Mouse (Mus musculus) heart, postnatal 0 days (tissue): ENCODE results near the gene Il17re.

Experiments used
- CTCF ChIP-seq: IDR thresholded peaks from 2 replicates; pipeline ENCODE4 v1.5.1; 2016; ENCODE audit warnings: antibody characterized with exemption, control low read depth, low read depth
- EP300 ChIP-seq: IDR thresholded peaks from 2 replicates; pipeline ENCODE4 v1.6.1; 2016; ENCODE audit warnings: antibody characterized with exemption, low read depth

- TF ChIP-seq EP300 (no peak), CTCF (no peak)
Measured at GRCm38 (mm10) chr6:113507130-113507529, 48.8 kb downstream of the Il17re start.
